Mouse (Mus musculus) spleen, postnatal 36 days (tissue): ENCODE data around the gene Sfta2.
A peak's percentile ranks its signal among the peaks of the same experiment; 100 is the strongest.

ENCODE experiments used
- DNase-seq, 2 experiments: peaks; one replicate each; pipeline ENCODE4 v3.0.0; 2022; ENCODE audit warnings: low spot score in 2 of 2, mixed read lengths in 1 of 2

Gene Sfta2

DNA sequence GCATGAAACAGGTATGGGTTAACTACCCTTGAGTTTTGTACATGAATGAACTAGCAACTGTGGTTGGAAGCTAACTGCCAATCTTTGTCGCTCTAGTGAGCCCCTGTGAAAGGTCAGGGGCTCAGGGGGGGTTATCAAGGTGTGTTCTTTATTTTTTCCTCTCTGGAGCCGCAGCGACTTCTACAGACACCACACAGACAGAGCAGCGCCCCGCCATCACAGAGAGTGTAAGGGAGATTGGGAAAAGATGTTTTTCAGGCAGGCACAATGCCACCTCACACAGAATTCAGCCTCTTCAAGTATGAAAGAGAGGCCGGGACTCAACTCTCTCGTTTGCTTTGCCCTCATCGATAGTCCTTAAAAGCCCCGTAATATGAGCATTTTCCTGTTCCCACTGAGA, 9.2 kb upstream of the Sfta2 start:
- no peak for DNase-seq

DNA sequence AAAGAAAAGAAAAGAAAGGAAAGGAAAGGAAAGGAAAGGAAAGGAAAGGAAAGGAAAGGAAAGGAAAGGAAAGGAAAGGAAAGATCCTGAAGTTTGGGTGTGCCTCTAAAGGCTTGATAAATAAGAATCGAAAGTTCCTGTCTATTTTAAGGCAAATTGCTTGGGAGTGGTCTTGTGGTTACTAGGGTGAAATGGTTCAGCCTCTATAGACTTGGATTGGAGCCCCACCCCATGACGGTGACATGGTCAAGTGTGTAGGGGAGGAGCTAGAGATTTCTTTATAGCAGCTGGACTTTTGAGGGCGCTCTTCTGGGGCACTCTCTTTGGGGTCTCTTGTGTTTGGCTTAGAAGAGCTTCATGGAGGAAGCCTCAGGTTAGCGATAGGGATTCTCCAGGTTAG, 7.6 kb upstream of the Sfta2 start:
- no peak for DNase-seq

DNA sequence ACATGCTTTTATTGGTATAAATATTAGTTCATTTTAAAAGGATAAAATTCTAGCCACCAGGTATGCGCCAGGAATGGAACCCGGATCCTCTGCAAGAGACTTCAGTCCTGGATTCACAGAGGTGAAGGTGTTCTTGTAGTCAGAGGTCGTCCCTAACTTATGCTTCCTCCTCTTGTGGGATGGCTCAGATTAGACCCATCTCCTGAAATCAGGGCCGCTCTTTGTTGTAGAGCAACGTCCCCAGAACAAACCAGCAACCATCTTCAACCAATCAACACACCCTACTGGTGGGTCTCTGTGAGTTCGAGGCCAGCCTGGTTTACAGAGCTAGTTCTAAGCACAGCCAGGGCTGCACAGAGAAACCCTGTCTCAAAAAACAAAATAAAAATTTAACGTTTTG, 6.9 kb upstream of the Sfta2 start:
- no peak for DNase-seq

DNA sequence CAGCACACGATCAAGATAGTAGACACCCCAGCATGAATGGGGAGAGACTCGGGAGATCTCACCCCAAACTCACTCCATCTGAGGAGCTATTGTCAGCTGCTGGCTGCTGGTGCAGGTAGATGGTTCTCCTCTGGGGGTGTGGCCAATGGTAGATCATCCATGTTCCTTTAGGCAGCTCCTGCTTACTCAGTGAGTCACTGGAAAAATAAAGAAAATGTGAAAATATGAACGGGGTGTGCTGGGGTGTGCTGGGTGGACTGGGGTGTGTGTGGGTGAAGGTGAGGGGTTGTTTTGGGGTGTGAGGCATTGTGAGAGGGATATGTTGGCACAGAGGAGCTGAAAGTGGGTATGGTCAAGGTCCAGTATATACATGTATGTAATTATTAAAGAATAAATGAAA, 4.0 kb upstream of the Sfta2 start:
- DNase-seq = no peak

DNA sequence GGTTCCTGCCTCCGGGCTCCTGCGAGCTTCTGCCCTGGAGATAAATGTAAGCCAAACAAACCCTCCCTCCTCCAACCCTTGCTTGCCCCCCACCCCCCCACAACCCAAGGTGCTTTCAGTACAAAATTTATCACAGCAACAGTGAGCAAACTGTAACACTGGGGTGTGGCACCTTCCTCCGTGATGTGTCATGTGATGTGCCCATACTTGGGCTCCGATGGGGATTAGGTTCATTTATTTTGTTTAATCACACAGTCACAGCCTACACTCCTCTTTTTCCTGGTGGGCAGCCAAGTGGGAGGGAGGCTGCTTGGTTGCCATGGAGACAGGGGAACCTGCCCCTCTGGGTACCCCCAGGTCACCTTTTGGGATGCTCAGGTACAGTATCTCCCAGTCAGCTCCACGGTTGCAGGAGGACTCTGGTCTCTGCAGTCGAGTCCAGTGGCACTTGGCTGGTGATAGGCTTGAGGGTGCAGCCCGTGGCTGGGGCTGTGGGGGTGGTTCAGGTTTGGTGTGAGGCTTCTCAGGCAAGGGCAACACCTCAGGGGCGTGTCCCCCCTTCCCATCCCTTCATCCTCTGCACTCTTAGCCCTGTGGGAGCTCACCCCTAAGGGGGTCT, 496 bp downstream of the Sfta2 start:
- no peak for DNase-seq

DNA sequence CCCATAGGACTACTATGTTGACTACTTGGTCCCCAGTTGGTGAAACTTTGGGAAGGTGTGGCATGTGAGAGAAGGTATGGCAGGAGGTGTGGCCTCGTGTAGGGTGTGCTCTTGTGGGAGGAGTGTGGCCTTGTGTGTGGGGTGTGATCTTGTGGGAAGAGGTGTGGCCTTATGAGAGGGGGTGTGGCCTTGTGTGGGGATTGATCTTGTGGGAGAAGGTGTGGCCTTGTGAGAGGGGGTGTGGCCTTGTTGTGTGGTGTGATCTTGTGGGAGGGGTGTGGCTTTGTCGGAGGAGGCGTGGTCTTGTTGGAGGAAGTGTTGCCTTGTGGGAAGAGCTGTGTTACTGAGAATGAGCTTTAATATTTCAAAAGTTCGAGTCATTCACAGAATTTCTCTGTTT, 15.8 kb downstream of the Sfta2 start:
- DNase-seq = no peak

DNA sequence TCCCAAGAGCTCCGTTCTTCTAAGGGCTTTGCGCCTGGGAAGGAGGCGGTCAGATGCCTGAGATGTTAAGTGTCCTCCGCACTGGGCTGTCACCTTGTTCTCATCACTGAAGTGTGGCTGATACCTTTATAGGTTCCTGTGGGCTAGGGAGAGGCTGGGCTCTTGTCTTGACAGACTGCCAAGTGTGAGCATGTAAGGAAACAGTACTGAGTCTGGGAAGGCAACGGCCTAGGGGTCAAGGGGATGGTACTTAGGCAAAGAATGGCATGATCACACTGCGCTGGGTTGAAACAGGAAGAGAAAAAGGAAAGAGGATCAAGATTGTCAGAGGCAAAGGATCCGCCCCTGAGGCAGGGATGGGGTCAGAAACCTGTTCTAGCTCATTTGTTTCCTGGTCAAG, 25.2 kb downstream of the Sfta2 start, which contains the start of gene Gm9573:
Gene Gm9573, minus strand, starts transcription at position 101 of the 400 bp plus-strand sequence.
- DNase-seq = no peak

DNA sequence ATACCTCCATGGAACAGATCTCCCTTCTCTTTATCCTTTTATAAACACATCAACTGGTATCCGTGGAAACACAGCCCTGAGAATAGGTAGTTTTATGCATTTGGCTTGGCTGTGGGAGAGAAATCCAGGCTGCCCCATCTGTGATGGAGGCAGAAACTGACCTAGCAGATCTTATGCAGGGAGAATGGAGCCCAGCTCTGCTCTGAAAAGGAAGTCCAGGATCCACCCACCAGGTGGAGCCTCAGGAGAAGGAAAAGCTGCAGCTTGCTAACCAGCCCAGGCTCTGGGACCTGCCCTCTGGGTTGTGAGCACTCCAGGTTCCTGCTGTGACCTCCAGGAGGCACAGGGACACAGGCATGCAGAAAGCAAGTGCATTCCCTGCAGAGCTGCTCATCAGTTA, 32.6 kb downstream of the Sfta2 start:
- no peak for DNase-seq

DNA sequence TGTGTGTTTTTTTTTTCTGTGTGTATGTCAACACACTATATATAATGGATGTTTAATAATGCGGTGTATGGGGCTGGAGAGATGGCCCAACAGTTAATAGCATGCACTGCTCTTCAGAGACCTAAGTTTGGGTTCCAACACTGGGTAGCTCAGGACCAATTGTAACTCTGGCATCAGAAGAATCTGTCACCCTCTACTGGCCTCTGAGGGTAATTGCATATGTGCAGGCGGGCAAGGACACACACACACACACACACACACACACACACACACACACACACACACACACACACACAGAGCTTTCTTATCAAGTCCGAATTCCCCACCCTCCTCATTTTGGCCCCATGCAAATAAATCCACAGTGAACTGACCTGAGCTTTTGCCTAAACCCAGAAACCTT, 33.9 kb downstream of the Sfta2 start:
- no peak for DNase-seq

DNA sequence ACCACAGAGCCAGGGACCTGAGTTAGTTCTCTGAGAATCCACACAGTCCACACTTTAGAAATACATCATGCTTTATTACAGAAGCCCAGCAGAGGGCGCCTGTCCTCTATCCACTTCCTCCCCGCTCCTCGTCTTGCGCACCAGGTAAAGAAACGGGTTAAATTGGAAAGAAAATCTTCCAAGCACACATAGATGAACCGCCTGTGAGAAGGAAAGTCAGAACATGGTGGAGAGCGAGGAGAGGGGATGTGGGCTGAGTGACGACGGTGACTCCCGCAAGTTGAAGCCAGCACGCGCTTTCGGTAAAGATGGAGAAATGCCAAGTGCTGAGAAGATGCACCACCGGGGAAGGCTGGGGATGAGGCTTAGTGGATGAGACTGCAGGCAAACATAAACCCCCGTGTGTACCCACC, 34.4 kb downstream of the Sfta2 start:
- peak; percentile 22 to 42 for DNase-seq

DNA sequence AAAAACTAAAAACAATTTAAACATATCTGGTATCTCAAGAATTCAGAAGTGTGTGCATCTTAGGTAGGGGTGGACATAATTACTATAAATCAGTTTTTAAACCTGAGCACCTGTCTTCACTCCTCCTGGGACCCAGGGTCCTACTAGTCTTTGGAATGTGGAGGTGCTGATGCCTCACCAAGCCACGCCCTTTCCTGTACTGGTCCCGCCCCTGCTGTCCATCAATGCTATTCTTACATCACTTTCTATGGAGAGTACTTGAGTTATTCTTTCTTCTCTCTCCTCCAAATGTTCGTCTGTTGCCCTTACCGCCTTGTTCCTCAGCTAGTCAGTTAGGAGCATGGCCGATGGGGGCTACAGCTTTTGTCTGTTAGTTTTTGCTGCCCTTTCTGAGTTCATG, 35.0 kb downstream of the Sfta2 start:
- no peak for DNase-seq

DNA sequence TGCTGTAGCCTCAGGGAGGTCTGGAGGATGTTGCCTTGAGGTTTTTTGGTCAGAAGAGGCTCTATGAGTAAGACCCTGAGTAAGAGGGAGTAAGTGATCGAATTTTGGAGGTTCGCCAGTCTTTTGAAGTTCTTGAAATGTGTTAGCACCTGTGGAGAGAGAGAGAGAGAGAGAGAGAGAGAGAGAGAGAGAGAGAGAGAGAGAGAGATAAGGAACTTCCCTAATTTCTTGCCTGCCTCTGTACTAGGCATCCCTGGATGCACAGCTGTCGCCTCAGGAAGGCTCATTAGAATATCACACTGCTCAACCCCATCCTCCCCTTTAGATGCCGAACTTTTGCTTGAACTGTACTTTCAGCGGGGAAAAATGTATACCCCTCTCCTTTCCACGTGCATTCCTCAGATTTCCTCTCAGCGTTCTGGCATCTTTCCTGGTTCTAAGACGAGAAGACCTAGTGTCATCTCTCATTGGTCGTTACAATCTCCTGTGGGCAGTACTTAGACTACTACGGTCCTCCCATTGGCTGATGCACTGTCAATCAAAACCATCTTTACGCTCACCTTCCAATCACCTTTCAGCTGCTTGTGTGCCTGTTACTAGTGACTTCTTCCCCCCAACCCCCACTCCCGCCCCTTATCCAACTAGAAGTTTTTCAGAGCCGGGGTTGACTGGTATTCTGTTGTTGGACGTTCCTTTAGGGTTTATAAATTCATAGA, 37.3 kb downstream of the Sfta2 start:
- DNase-seq = peak in 1 of 2 experiments; percentile 26

DNA sequence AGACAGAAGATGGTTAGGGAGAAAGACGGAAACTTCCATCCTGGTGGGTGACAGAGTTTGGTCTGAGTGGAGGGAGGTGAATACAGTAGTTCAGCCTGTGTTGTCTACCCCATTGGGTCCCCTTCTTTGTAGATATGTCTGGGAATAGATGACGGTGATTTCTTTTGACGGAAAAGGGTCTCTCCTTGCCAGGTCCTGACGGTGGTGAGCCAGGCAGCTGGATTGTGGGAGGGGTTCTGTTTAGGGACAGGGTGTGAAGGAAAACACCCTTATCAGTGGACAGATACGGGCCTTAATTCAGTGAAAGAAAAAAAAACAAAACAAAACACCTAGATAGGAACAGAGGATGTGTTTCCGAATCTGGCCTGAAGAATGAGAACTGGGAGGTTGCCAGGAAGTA, 38.0 kb downstream of the Sfta2 start:
- DNase-seq = no peak

DNA sequence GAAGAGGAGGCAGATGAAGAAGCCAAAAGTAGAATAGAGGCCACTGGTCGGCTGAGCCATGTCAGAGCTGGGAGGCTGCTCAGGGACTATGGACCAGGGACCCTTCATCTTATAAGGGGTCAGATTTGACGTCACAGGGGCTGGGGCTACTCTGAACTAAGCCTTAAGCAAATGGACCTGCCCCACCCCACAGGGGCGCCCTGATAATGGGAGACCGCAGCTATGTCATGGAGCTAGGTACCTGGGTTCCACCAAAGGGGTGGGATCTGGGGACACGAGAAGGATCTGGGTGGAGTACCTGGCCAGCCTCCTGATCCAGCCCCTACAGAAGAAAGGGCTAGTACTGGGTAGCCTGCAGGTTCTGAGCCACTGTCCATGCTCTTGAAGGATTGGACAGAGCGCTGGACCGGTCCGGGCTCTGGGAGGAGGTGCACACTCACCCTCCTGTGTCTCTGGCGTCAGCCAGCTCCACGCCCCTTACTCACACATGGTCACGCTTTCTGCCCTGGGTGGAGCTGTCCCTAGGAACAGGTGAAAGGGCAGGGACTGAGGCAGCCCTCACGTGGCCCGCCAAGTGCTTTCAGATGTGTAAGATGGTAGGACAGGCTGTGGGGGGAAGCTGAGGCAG, 42.4 kb downstream of the Sfta2 start, which contains the start of gene Mucl3:
Gene Mucl3, minus strand, starts transcription at position 87 of the 628 bp plus-strand sequence.
- DNase-seq = no peak

DNA sequence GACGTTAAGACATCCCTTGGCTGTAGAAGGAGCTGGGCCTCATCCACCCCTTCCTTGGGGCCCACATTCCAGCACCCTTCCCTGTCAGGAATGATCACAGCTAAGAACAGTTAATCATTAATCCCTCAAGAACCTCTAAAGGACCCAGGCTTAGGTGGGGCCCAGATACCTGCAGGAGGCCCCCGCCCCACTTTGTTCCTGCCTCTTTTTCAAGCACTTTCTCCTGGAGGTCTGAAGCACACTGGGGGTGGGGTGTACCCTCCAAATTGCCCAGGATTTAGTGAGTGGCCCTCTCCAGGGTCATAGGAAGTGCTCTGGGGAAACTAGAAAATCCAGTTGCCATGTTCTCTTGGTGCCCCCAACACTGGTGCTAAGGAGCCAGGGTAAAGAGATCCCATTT, 48.1 kb downstream of the Sfta2 start:
- no peak for DNase-seq

DNA sequence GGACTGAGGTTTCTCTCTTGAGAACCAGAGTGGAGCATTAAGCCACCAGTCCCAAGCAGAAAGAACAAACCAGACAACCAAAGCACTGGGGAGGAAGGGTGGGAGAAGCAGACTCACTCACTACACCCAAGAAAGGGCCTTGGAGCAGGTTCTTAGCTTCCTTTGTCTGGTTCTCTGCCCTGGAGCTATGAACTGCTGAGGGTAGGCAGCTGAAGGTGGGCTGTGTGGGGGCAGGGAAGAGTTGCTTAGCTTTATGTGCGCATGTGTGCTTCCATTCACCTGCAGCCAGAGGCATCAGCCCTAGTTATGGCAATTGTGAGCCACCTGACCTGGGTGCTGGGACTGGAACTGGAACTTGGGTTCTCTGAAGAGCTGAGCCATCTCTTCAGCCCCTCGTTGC, 51.7 kb downstream of the Sfta2 start:
- no peak for DNase-seq

DNA sequence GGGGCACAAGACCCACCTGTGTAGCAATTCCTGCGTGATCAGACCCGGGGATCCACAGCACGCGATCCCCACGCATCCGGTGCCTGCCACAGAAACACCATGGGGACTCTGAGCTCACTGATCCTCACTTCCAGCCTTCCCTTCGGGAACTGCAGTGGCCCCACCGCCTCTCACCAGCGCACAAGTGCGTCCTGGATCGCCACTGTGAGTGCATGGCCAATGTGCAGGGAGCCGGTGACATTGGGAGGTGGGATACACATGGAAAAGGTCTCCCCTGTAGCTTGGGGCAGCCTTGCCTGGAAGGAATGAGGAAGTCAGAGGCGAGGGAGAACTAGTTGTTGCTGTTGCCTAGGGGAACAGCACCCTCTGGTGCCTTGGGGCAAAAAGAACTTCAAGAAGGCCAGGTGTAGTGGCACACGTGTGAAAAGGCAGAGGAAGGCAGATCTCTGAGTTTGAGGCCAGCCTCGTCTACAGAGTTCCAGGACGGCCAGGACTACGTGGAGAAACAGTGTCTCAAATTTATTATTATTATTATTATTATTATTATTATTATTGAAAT, 64.7 kb downstream of the Sfta2 start:
- peak; percentile 39 to 52 for DNase-seq

DNA sequence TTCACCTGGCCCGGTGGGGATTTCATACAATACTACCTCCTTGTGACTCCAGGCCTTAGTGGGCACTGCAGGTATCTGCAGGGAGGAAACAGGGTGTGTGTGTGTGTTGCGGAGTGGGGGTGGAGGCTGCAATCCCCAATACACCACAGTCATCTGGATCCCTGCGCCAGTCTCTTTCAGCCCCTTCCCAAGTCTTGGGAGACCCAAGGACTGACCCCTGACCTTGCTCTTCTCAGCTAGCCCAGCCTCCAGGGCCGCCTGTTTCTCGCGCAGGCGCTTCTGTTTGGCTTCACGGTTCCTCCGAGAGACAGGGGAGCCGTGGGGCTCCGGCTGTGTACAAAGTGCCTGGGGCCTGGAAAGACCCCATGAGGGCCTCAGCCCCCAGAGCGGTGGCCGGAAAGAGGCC, 65.5 kb downstream of the Sfta2 start:
- DNase-seq = peak in 1 of 2 experiments; percentile 34

DNA sequence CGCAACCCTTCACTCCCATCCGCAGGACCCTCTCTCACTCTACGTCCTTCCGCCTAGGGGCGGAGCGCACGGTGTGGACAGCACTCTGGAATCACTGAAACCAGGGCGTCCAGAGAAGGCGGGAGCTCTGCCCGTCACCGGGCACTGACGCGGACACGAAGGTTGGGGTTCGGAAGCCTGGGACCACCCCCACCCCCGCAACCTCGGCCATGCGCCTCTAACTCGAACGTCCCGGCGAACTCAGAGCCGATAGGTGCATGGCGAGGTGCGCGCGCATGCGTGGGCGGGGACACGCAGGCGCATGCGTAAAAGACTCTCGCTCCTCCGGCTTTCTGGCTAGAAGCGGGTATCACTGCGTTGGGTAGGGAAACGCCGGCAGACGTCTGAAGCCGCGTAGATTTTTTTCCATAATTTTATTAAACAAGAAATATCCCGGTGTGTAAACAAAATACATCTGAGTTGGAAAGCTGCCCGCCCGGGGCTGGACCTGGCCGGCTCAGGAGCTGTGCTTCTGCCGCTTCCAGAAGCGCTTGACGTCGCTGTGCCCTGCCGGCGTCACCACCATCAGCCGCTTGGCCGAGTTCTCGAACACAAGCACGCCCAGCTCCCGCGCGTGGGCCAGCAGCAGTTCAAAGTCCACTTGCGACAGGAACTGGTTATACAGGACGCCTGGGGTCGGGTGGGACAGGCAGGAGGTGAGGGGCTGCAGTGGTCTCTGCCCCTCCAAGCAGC, 66.2 kb downstream of the Sfta2 start, which contains the start of gene Vars2:
Gene Vars2, minus strand, starts transcription at position 259 of the 732 bp plus-strand sequence.
- DNase-seq = peak; percentile 95 to 96

DNA sequence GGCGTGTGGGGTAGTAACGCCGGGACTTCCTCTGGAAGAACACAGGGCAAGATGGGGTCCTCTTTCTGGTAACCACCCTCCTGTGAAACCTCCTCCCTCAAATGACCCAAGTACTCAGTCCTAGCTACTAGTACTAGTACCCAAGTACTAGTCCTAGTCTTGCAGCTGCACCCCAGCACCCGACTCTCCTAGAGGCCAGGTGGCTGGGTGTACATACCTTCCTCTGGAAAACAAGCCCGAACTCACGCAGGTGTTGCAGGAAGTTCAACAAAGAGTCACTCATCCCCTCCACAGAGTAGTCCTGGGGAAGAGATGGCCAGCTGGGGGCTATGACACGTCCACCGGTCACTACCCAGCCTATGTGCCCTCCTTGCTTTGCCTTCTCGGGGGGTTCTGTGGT, 68.4 kb downstream of the Sfta2 start:
- DNase-seq = no peak

DNA sequence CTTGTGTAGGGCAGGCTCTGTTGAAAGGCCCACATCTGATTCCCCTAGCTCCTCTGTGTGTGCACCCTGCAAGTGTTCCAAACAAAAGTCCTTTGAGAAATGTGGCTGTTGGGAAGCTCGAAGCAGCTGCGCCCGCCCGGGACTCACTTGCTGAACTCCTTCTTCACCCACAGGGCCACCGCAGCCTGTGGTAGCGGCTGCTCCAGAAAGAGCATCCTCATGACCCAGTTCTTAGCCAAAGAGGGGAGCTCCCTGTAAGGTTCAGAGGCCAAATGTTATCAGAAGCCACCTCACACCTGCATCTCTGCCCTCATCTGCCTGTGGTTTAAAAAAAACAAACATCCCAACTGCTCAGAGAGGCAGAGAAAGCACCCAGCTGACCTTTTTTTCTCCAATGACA, 70.5 kb downstream of the Sfta2 start:
- DNase-seq = no peak

DNA sequence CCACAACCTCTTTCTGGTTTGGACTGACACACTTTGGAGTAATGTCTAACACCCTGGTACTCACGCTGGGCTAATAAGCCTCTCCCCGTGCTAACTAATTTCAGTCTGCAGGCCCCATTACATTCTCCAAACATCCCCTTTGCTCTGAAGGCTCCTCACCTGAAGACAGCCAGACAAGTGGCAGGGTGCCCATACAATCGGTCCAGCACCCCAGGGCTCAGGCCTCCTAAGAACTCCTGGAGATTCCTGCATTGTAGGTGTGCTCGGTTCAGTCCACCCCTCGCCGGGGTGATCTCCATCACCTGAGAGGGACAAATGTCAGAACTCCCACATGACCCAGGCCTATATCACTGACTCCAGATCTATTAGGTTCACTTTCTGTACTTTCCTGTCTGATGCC, 71.2 kb downstream of the Sfta2 start:
- DNase-seq = no peak
